Mouse (Mus musculus) ES-E14 (cell line): ENCODE measurements at regions not wholly inside any gene's neighbourhood (a gene's known extent, or its start where the extent isn't known, plus 50 kb on each side); places are given as distances from the start of the nearest gene placed in this dataset.

Experiments
- DNase-seq: peaks from one replicate; pipeline ENCODE4 v3.0.0-alpha.2; 2013; ENCODE audit warnings: low read depth, low spot score
- H3K27ac ChIP-seq: 2 replicates; pipeline ENCODE4 v1.5.1; 2012; ENCODE audit warnings: low read depth, mild to moderate bottlenecking, low read length, moderate library complexity, mixed read lengths; ENCODE audit not compliant: poor library complexity, insufficient read depth, severe bottlenecking
- H3K36me3 ChIP-seq: 2 replicates; pipeline ENCODE4 v1.6.1; 2012; ENCODE audit warnings: mild to moderate bottlenecking, low read length, moderate library complexity, mixed read lengths; ENCODE audit not compliant: control insufficient read depth, poor library complexity, insufficient read depth, severe bottlenecking
- H3K4me1 ChIP-seq, 2 experiments: fragments of 150-350 bp in 1 of 2; sonication (generic) in 1 of 2; 2 replicates each; pipeline ENCODE4 v1.6.1; 2012; ENCODE audit warnings: low read length in 2 of 2, mild to moderate bottlenecking in 1 of 2, mixed read lengths in 1 of 2; ENCODE audit not compliant: control insufficient read depth in 2 of 2, insufficient read depth in 2 of 2, poor library complexity in 1 of 2
- H3K4me3 ChIP-seq, 2 experiments: fragments of 150-350 bp in 1 of 2; sonication (generic) in 1 of 2; 2 replicates each; pipeline ENCODE4 v1.5.1; 2012; ENCODE audit warnings: low read length in 2 of 2, low read depth in 1 of 2, mild to moderate bottlenecking in 1 of 2, mixed read lengths in 1 of 2; ENCODE audit not compliant: insufficient read depth in 1 of 2, poor library complexity in 1 of 2, severe bottlenecking in 1 of 2
- H3K9ac ChIP-seq: 2 replicates; pipeline ENCODE4 v1.6.1; 2012; ENCODE audit warnings: low read depth, mild to moderate bottlenecking, low read length, mixed read lengths; ENCODE audit not compliant: poor library complexity, insufficient read depth, severe bottlenecking
- H3K9me3 ChIP-seq: fragments of 150-350 bp; sonication (generic); 2 replicates; pipeline ENCODE4 v1.6.1; 2012; ENCODE audit warnings: low read depth, mild to moderate bottlenecking, low read length; ENCODE audit not compliant: control insufficient read depth, insufficient read depth
- CHD2 ChIP-seq: IDR thresholded peaks from 2 replicates; pipeline ENCODE4 v1.6.1; 2014; ENCODE audit warnings: mild to moderate bottlenecking, low read depth, low read length, inconsistent platforms
- HCFC1 ChIP-seq: IDR thresholded peaks from 2 replicates; pipeline ENCODE4 v1.6.1; 2012; ENCODE audit warnings: low read length, inconsistent platforms, borderline replicate concordance; ENCODE audit not compliant: insufficient read depth
- MAFK ChIP-seq: IDR thresholded peaks from 2 replicates; pipeline ENCODE4 v1.6.1; 2014; ENCODE audit warnings: mild to moderate bottlenecking, low read depth, low read length, inconsistent platforms; ENCODE audit not compliant: insufficient read depth
- ZC3H11A ChIP-seq: IDR thresholded peaks from 2 replicates; pipeline ENCODE4 v1.6.1; 2012; ENCODE audit warnings: low read depth, mild to moderate bottlenecking, inconsistent platforms, low read length, borderline replicate concordance
- ZNF384 ChIP-seq: IDR thresholded peaks from 2 replicates; pipeline ENCODE4 v1.6.1; 2012; ENCODE audit warnings: low read depth, low read length, inconsistent platforms
- in situ Hi-C, 2 experiments: fragments of 600-800 bp; cut with MboI; formaldehyde crosslinking; loops; one replicate each; pipeline ENCODE4 v1.15.1; 2025; ENCODE audit warnings: low sequenced_read_pairs in 2 of 2, inconsistent platforms in 1 of 2; ENCODE audit not compliant: unreplicated experiment in 2 of 2

- Histone ChIP-seq H3K9ac (no peak overlapping the region), H3K27ac (no peak overlapping the region), H3K36me3 (no peaks in the 10 kb centered on the region), H3K4me3 (no peak overlapping the region), H3K9me3 (no peaks in the 10 kb centered on the region), H3K4me1 (0 out of 4 replicates have a peak, but pooled peaks cover 0 to 3% of the 10 kb centered on the region in 2 experiments)
- no peak for DNase-seq
- TF ChIP-seq ZC3H11A (no peak), ZNF384 (no peak), CHD2 (no peak), MAFK (no peak), HCFC1 (no peak)
- in situ Hi-C loops, result no loop called here
Observed at GRCm38 (mm10) chr3:130819837-130820098, 89.6 kb upstream of the Rpl34 start.

DNA sequence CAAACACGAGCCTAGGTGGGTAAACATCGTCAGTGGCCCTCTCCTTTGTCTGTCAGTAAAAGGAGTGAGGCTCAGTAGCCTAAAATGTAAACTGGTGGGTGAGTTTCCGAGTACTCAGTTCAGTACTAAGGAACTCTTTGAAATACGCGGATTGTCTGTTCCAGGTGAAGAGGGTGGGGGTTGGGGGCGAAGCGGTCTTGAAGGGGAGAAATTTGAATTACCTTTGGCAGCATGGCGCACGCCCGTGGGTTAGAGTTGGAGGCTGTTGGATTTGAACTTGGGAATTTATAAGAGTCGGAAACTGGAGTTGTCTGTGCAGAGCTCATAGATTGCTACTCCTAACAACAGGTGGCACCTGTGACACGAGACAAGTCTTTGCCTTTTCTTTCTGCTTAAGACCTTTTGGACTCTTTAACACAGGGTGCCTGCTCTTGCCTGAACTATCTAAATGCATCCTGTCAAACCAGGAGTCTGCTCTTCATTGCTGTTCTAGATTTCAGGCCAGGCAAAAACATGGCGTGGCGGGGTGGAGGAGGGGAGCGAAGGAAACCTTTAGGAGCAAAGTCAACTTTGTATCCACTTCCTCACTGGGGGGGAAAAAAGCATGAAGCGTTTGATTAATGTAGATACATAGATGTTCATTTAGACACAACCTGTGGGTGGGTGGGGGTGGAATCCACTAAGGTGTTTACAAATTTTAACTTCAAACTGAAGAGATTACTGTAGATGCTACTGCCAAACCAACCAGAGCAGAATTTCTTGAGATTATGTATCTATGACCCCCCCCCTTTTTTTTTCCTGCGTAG lies 89.0 kb upstream of the Rpl34 start:
- H3K36me3 ChIP-seq, result no peaks in the 10 kb centered on the region

GRCm38 (mm10) chr3:130818467-130819030 lies 88.4 kb upstream of the Rpl34 start:
- Histone ChIP-seq H3K36me3 (no peaks in the 10 kb centered on the region), H3K9ac (peak overlapping the region; percentile 43; the same call in 1 of the 2 replicates), H3K4me1 (0 out of 4 replicates have a peak, but pooled peaks cover 0 to 3% of the 10 kb centered on the region in 2 experiments), H3K4me3 (peak overlapping the region; percentile 19 to 42; a peak in 3 of 4 replicates), H3K27ac (no peak overlapping the region), H3K9me3 (no peaks in the 10 kb centered on the region)
- peak; percentile 84 for DNase-seq
- TF ChIP-seq ZC3H11A (peak; percentile 62; the same call in 1 of the 2 replicates), CHD2 (peak; percentile 77; the same call in 1 of the 2 replicates), ZNF384 (no peak), HCFC1 (no peak), MAFK (peak; percentile 35; the same call in 1 of the 2 replicates)
- in situ Hi-C loops, result no loop called here

More for the DNA sequence above, 89.0 kb upstream of the Rpl34 start:
- peak overlapping the region; percentile 43; the same call in 1 of the 2 replicates for H3K9ac ChIP-seq
- DNase-seq, result no peak
- H3K4me3 ChIP-seq, result peak overlapping the region; percentile 19 to 42; a peak in 3 of 4 replicates
- 0 out of 4 replicates have a peak, but pooled peaks cover 0 to 3% of the 10 kb centered on the region in 2 experiments for H3K4me1 ChIP-seq
- H3K9me3 ChIP-seq, result no peaks in the 10 kb centered on the region
- in situ Hi-C loops, result no loop called here
- H3K27ac ChIP-seq, result no peak overlapping the region
- TF ChIP-seq HCFC1, result no peak

- in situ Hi-C loops, result no loop called here
- H3K36me3 ChIP-seq, result no peaks in the 10 kb centered on the region
- TF ChIP-seq ZNF384 (no peak), ZC3H11A (no peak), HCFC1 (no peak), MAFK (no peak), CHD2 (no peak)
- no peak overlapping the region for H3K9ac ChIP-seq
- no peak overlapping the region for H3K4me3 ChIP-seq
- H3K27ac ChIP-seq, result no peak overlapping the region
- H3K4me1 ChIP-seq, result no peaks in the 10 kb centered on the region
- no peaks in the 10 kb centered on the region for H3K9me3 ChIP-seq
- no peak for DNase-seq
Observed at GRCm38 (mm10) chr3:130809696-130810665, 79.8 kb upstream of the Rpl34 start.
